Mouse (Mus musculus): ENCODE data around the gene Anln. TPM values are rescaled to one million over a fixed set of nuclear protein-coding genes. Genes with fewer than 3 reads are reported as not detected.

Gene Anln
- 42.7 and 47.9 TPM in 2 replicates for polyA plus RNA-seq (2015; fragmentation: Nextera tagmentation; extraction: Ambion mirVana)

DNA sequence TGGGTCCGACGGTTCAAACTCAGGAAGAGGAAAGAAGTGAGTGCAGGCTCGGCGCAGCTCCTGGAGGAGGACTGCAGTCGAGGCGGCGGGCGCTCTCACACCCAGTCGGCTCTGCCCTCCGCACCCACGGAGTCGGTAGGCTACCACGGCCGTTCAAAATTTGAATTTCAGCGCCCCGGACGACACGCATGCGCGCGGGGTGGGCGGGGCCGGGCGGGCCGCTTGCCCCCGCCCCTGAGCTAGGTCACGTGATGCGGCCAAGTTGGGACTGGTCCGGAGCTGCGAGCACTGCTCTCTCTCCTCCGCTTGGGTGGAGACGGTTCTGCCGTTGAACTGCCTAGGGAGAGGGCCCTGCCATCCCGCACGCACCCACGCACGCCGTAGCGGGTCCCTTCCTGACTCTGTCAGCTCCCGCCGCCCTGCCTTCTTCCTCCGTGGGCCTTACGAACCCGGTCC is at the start of gene Anln:
TSS of gene Anln (minus strand) at position 168 of the 456 bp plus-strand sequence.
- Histone ChIP-seq H3K4me3 (peak within 1 kb of the TSS; percentile 91), H3K27me3 (replicated peaks) (no peaks in the 10 kb centered on the region), H3K4me2 (peak within 1 kb of the TSS; percentile 80), H3K9ac (peak within 1 kb of the TSS; percentile 89), H3K36me3 (no peaks in the 10 kb centered on the region), H3K27ac (replicated peaks) (peak within 1 kb of the TSS; percentile 95), H3K4me1 (peaks cover 27% of the 10 kb centered on the region), H3K9me3 (no peaks in the 10 kb centered on the region)
- peak; percentile 94 for ATAC-seq (ENCODE audit: extremely low read depth, insufficient number of reproducible peaks, low FRiP score, low TSS enrichment)
- under 1% methylated on average over 44 of the region's 44 CpGs for WGBS

DNA sequence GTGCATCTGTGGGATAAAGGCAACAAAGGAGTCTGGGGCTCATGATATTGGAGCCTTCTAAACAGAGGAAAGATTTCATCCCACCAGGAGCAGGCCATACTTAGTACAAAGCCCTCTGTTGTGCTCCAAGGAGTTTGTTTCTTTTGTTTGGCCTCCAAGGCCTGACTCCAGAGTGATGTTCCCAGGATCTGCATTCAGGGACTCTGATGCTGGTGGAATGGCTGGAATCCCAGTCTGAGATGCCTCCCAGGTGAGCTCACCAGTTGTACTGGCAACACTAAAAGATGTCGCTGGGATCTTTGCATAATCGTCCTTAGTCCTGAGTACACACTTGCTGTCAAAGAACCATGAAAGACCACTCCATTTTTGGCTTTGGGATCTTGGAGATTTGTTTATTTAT is 45.1 kb upstream of the Anln start:
- Histone ChIP-seq H3K27ac (replicated peaks) (no peak overlapping the region), H3K9me3 (no peaks in the 10 kb centered on the region), H3K9ac (no peak overlapping the region), H3K4me3 (no peak overlapping the region), H3K27me3 (replicated peaks) (no peaks in the 10 kb centered on the region), H3K36me3 (no peaks in the 10 kb centered on the region; the same call in 1 of the 2 replicates), H3K4me1 (peaks cover 14% of the 10 kb centered on the region), H3K4me2 (no peak overlapping the region)
- 71% methylated on average over 2 of the region's 2 CpGs for WGBS
- no peak for ATAC-seq (ENCODE audit: extremely low read depth, insufficient number of reproducible peaks, low FRiP score, low TSS enrichment)

DNA sequence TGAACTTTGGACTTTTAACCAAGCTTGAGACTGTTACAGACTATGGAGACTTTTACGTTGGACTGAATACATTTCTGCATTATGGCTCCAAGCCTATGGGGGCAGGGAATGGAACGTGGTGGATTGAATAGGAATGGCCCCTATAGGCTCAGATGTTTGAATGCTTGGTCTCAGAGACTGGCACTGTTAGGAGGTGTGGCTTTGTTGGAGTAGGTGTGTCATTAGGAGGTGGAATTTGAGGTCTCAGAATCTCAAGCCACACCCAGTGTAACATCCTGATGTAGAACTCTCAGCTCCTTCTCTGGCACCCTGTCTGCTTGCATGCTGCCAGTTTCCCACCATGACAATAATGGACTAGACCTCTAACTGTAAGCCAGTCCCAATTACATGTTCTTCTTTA is 44.2 kb upstream of the Anln start:
- Histone ChIP-seq H3K36me3 (no peaks in the 10 kb centered on the region; the same call in 1 of the 2 replicates), H3K4me3 (no peak overlapping the region), H3K4me1 (peaks cover 21% of the 10 kb centered on the region), H3K4me2 (no peak overlapping the region), H3K27ac (replicated peaks) (no peak overlapping the region), H3K9ac (no peak overlapping the region), H3K27me3 (replicated peaks) (no peaks in the 10 kb centered on the region), H3K9me3 (no peaks in the 10 kb centered on the region)
- 84% methylated on average over 2 of the region's 2 CpGs for WGBS
- ATAC-seq (ENCODE audit: extremely low read depth, insufficient number of reproducible peaks, low FRiP score, low TSS enrichment), result no peak

DNA sequence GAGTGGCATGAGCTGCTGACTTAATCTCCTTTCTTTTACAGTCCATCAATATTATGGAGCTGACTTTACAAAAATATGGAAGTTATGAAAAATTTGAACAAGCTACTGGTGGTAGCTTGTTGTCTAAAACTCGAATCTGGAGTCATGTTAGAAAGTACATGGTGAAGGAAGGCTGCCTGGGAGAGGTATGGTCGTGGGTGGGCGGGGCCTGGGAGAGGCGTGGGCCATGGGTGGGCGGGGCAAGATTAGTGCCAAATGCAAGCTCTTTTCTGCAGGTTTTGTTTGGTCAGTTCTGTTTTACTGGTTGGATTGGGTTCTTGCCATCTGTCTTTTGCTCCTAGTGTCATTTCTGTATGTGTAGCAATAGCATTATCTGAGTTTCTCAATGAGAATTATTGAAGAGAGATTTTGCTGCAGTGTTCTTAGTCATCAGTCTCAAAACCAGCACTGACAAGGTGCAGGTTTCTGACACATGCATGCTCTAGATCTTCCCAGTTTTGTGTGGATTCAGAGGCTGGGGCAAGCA is 41.4 kb upstream of the Anln start:
- H3K27me3 ChIP-seq (replicated peaks), result no peaks in the 10 kb centered on the region
- H3K9me3 ChIP-seq, result no peaks in the 10 kb centered on the region
- H3K36me3 ChIP-seq, result no peaks in the 10 kb centered on the region; the same call in 1 of the 2 replicates
- H3K4me1 ChIP-seq, result peaks cover 21% of the 10 kb centered on the region
- peak overlapping the region; percentile 49; the same call in 1 of the 2 replicates for H3K4me2 ChIP-seq
- no peak for ATAC-seq (ENCODE audit: extremely low read depth, insufficient number of reproducible peaks, low FRiP score, low TSS enrichment)
- 40% methylated on average over 5 of the region's 5 CpGs for WGBS
- no peak overlapping the region for H3K9ac ChIP-seq
- no peak overlapping the region for H3K27ac ChIP-seq (replicated peaks)
- H3K4me3 ChIP-seq, result no peak overlapping the region

DNA sequence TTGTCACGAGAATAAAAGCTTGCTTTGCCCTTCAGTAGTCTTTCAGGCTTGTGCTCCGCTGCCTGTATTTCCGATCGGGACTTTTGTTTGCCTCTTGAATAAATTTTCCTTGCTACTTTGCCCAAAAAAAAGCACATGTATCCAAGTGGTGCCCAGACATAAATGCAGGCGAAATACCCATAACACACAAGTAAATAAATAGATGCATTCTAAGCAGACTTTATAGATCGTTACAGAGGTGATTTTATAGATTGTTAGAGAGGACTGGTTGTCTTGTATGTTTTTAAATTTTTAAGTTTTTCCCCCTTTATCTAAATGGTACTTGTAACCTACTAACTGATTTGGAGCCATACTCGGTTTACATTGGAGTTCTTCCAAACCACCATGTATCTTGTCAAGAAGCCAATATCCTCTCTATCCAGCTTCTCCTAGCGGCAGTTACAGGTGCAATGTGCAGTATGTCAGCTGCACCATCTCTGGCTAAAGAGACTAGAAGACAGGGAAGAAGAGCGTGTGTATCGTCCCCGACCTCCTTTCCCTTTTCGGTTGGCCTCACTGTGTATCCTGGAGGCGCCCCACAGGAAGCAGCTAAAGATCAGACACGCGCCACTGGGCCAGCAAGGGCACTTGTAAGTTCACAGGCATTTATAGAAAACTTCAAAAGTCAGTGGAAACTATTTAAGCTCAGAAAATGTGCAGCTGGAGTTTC is 40.7 kb upstream of the Anln start:
- ATAC-seq (ENCODE audit: extremely low read depth, insufficient number of reproducible peaks, low FRiP score, low TSS enrichment), result no peak
- Histone ChIP-seq H3K27me3 (replicated peaks) (no peaks in the 10 kb centered on the region), H3K9ac (0 out of 2 replicates have a peak overlapping the region, but pooled peaks have one; percentile 33), H3K9me3 (no peaks in the 10 kb centered on the region), H3K36me3 (no peaks in the 10 kb centered on the region; the same call in 1 of the 2 replicates), H3K4me2 (peak overlapping the region; percentile 49), H3K4me3 (no peak overlapping the region), H3K4me1 (peaks cover 22% of the 10 kb centered on the region), H3K27ac (replicated peaks) (no peak overlapping the region)
- 56% methylated on average over 15 of the region's 15 CpGs for WGBS

DNA sequence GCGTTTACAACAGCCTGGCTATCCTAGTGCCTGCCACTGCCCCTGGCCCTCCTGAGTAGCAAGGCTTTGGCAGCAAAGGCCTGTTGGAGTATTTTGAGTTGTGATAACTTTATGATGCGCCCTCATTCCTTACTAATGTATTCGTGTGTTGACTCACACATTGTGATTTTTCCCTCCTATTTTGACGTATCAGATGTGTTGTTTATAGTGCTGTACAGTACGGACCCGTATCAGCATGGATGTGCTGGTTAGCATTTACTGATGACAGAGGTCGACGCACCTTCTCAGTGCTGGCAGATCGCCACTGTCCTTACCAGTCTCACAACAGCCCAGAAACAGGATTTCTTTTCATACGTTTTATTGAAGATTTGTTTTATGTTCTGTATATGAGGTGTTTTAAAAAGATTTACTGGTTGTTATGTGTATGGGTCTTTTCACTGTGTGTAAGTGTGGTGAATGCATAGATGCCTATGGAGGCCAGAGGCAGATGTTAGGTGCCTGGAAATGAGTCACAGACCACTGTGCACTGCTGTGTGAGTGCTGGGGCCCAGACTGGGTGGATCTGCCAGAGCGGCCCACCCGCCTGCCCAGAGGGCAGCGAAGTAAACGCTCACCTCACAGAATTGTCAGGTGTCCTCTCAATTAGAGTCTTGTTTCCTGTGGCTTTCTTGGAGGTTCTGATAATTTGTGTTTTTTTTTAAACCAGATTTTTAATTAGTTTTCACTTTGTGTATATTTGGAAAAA is 39.9 kb upstream of the Anln start:
- Histone ChIP-seq H3K27ac (replicated peaks) (no peak overlapping the region), H3K9me3 (no peaks in the 10 kb centered on the region), H3K9ac (no peak overlapping the region), H3K27me3 (replicated peaks) (no peaks in the 10 kb centered on the region), H3K4me1 (peaks cover 30% of the 10 kb centered on the region), H3K4me2 (no peak overlapping the region), H3K4me3 (no peak overlapping the region), H3K36me3 (no peaks in the 10 kb centered on the region; the same call in 1 of the 2 replicates)
- 73% methylated on average over 14 of the region's 14 CpGs for WGBS
- no peak for ATAC-seq (ENCODE audit: extremely low read depth, insufficient number of reproducible peaks, low FRiP score, low TSS enrichment)

DNA sequence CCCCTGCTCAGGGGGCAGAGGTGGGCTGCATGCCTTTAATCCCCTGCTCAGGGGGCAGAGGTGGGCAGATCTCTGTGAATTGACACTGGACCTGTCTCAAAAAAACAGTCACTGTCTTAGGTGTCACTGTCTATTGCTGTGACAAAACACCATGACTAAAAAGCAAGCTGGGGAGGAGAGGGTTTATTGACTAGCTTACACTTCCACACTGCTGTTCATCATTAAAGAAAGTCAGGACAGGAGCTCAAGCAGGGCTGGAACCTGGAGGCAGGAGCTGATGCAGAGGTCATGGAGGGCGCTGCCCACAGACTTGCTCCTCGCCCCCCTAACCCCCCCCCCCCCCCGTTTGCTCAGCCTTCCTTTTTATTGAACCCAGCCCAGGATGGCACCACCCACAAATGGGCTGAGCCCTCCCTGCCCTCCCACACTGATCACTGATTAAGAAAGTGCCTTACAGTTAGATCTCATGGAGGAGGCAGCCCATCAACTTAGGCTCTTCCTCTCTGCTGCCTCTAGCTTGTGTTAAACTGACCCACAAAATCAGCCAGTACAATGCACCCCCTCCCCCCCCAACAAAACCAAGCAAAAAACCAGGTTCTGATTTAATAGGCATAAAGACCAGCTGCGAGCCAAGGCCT is 39.2 kb upstream of the Anln start:
- ATAC-seq (ENCODE audit: extremely low read depth, insufficient number of reproducible peaks, low FRiP score, low TSS enrichment), result no peak
- H3K4me2 ChIP-seq, result no peak overlapping the region
- WGBS, result 81% methylated on average over 1 of the region's 4 CpGs
- no peaks in the 10 kb centered on the region for H3K9me3 ChIP-seq
- no peaks in the 10 kb centered on the region for H3K27me3 ChIP-seq (replicated peaks)
- no peaks in the 10 kb centered on the region; the same call in 1 of the 2 replicates for H3K36me3 ChIP-seq
- H3K9ac ChIP-seq, result no peak overlapping the region
- H3K27ac ChIP-seq (replicated peaks), result no peak overlapping the region
- H3K4me3 ChIP-seq, result no peak overlapping the region
- H3K4me1 ChIP-seq, result peaks cover 37% of the 10 kb centered on the region

DNA sequence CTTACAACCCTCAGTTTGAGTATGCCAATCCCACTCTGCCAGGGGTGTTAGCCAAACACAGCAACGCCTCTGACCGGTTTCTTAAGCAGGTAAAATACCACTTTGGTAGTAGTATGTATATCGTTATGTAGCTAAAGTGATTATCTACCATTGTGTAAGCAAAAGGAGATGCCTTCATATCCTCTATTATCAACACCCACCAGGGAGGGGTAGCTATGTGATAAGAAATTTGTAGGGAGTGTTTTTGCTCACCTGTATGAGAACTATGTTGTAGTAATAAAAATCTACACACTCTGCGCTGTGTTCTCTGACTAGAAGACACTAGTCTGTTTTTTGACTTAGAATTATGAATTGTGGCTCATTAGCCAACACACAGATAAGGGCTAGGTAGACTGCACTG is 35.7 kb upstream of the Anln start:
- ATAC-seq (ENCODE audit: extremely low read depth, insufficient number of reproducible peaks, low FRiP score, low TSS enrichment), result no peak
- H3K9ac ChIP-seq, result no peak overlapping the region
- H3K4me2 ChIP-seq, result no peak overlapping the region
- H3K4me3 ChIP-seq, result no peak overlapping the region
- H3K36me3 ChIP-seq, result no peaks in the 10 kb centered on the region
- 0 out of 2 replicates have a peak overlapping the region, but pooled peaks have one; percentile 57 for H3K27ac ChIP-seq (replicated peaks)
- 79% methylated on average over 4 of the region's 4 CpGs for WGBS
- H3K4me1 ChIP-seq, result peaks cover 43% of the 10 kb centered on the region
- H3K9me3 ChIP-seq, result no peaks in the 10 kb centered on the region
- H3K27me3 ChIP-seq (replicated peaks), result no peaks in the 10 kb centered on the region

DNA sequence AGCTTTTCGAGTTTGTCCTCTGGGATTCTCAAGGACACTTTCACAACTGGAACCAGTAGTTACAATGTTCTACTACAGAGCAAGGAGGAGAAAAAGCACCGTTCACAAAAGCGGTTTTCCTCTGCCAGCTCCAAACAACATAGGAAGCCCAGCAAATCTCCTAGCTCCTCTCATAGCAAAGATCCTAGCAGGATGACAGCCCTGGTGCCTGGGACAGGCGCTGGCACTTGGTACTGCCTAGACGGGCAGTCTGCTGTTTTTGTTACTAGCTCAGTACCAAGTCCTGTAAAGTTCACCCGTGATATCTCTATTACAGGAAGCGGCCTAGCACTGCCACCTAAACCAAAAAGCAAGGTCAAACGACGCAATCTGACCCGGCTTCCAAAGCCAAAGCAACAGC is 35.2 kb upstream of the Anln start:
- no peak overlapping the region for H3K4me3 ChIP-seq
- H3K36me3 ChIP-seq, result no peaks in the 10 kb centered on the region
- peaks cover 40% of the 10 kb centered on the region for H3K4me1 ChIP-seq
- WGBS, result 46% methylated on average over 10 of the region's 10 CpGs
- no peaks in the 10 kb centered on the region for H3K27me3 ChIP-seq (replicated peaks)
- no peak for ATAC-seq (ENCODE audit: extremely low read depth, insufficient number of reproducible peaks, low FRiP score, low TSS enrichment)
- no peaks in the 10 kb centered on the region for H3K9me3 ChIP-seq
- peak overlapping the region; percentile 57 for H3K27ac ChIP-seq (replicated peaks)
- H3K9ac ChIP-seq, result no peak overlapping the region
- no peak overlapping the region for H3K4me2 ChIP-seq

DNA sequence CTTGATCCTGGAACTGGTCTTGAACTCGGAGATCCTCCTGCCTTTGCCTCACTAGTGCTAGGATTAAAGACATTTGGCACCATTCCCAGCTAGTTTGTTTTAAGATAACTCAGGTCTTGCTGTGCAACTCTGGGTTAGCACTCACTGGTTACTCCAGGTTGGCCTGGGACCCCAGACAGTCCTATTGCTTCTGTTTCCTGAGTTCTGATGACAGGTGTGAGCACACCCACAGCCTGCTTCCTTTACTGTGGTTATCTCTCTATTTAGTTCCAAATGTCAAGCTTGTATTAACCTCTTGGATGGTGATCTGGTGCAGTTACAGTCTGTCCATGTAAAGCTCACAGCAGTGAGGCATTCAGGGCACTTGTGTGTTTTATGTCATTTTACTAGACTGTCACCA is 34.5 kb upstream of the Anln start:
- Histone ChIP-seq H3K9ac (no peak overlapping the region), H3K27ac (replicated peaks) (peak overlapping the region; percentile 57; the same call in 1 of the 2 replicates), H3K4me1 (peaks cover 34% of the 10 kb centered on the region), H3K4me3 (no peak overlapping the region), H3K4me2 (no peak overlapping the region), H3K27me3 (replicated peaks) (no peaks in the 10 kb centered on the region), H3K9me3 (no peaks in the 10 kb centered on the region), H3K36me3 (no peaks in the 10 kb centered on the region)
- ATAC-seq (ENCODE audit: extremely low read depth, insufficient number of reproducible peaks, low FRiP score, low TSS enrichment), result no peak
- 43% methylated on average over 1 of the region's 1 CpGs for WGBS

DNA sequence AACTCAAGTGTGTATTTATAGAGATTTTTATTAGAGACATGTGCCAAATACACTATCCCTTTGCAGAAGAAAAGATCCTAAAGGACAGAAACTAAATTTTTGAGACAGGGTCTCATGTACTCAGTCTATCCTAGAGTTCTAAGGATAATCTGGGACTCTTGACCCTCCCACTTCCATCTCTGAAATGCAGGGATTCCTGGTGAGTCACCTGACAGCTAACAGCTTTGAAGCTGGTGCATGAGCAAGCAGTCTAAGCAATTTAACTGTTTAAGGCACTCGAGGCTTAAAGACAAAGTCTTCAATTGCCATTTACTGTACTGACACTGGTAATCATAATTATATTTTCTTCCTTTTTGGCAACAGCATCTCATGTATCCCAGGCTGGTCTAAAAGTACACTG is 33.6 kb upstream of the Anln start:
- peaks cover 32% of the 10 kb centered on the region for H3K4me1 ChIP-seq
- WGBS, result 51% methylated on average over 1 of the region's 1 CpGs
- no peak overlapping the region for H3K4me2 ChIP-seq
- no peak for ATAC-seq (ENCODE audit: extremely low read depth, insufficient number of reproducible peaks, low FRiP score, low TSS enrichment)
- H3K27me3 ChIP-seq (replicated peaks), result no peaks in the 10 kb centered on the region
- H3K4me3 ChIP-seq, result no peak overlapping the region
- no peak overlapping the region for H3K27ac ChIP-seq (replicated peaks)
- H3K9ac ChIP-seq, result no peak overlapping the region
- H3K36me3 ChIP-seq, result no peaks in the 10 kb centered on the region
- no peaks in the 10 kb centered on the region for H3K9me3 ChIP-seq
